In genomic region chr6:121151732-121152131, GRCm38 (mm10) we compare ENCODE assay signal across 9 mouse cellular contexts. TPM values are rescaled to one million over a fixed set of nuclear protein-coding genes. Genes with fewer than 3 reads are reported as not detected.
A peak's percentile ranks its signal among the peaks of the same experiment; 100 is the strongest.
DNase-seq lines count a peak whose midpoint lies in the region; ATAC-seq and TF ChIP-seq lines count a peak whose summit lies in the region.
"Had no signal": no experiment of that assay in that cellular context is flagged by ENCODE, and none has a peak within 500 bp of the region (broad histone marks: within the 10 kb centered on the region; RNA-seq: fewer than 3 reads in every experiment).

No protein-coding gene starts in this region.

- peak; percentile 40 for ATAC-seq in kidney, embryonic 16.5 days (ENCODE audit: low FRiP score, low TSS enrichment)

- no peak overlapping the region for H3K27ac ChIP-seq in left cerebral cortex, adult 2 months
- no peak overlapping the region; the same call in 1 of the 2 replicates for H3K27ac ChIP-seq in kidney, embryonic 16.5 days (ENCODE audit: low read length)

- H3K4me3 ChIP-seq in left cerebral cortex, adult 2 months, result no peak overlapping the region
- no peak overlapping the region for H3K4me3 ChIP-seq in kidney, embryonic 16.5 days (ENCODE audit: low read length)

- 42% methylated on average over 6 of the region's 6 CpGs for WGBS in kidney, embryonic 16.5 days

- peak; percentile 29 for DNase-seq in left cerebral cortex, postnatal 4 days
- DNase-seq in left cerebral cortex, adult 2 months (ENCODE audit: extremely low spot score in 1 of 2, low spot score in 2 of 2), result no peak
- peak; percentile 70 for DNase-seq in gastrocnemius, postnatal 25 days
- DNase-seq in skeletal muscle tissue, adult 2 months (ENCODE audit: low read depth, low spot score), result peak; percentile 73
- DNase-seq in spleen, postnatal 14 days (ENCODE audit: low spot score in 2 of 2), result no peak
- no peak for DNase-seq in embryo, embryonic 10.5 days (ENCODE audit: low spot score)
- DNase-seq in cerebellum, adult 18-20 months, result no peak
- DNase-seq: thymus, postnatal 25 days had no signal

- no peaks in the 10 kb centered on the region for H3K36me3 ChIP-seq in kidney, embryonic 16.5 days (ENCODE audit: insufficient read depth, low read length)

- H3K4me2 ChIP-seq in kidney, embryonic 16.5 days (replicated peaks; ENCODE audit: low read depth, low read length), result no peak overlapping the region

- no peak overlapping the region for H3K9ac ChIP-seq in kidney, embryonic 16.5 days (replicated peaks; ENCODE audit: low read length)

- no peak for TF ChIP-seq CTCF in left cerebral cortex, adult 2 months (IDR thresholded peaks at IDR 0.05)

- no peaks in the 10 kb centered on the region for H3K9me3 ChIP-seq in kidney, embryonic 16.5 days (ENCODE audit: low read length)

- no peaks in the 10 kb centered on the region for H3K27me3 ChIP-seq in kidney, embryonic 16.5 days (ENCODE audit: insufficient read depth, low read length)

- intact Hi-C loops in left cerebral cortex, postnatal 4 days (cut with DNase I), result no loop called here
- intact Hi-C loops in left cerebral cortex, adult 2 months (cut with DNase I), result no loop called here

- peaks cover 8% of the 10 kb centered on the region for H3K4me1 ChIP-seq in kidney, embryonic 16.5 days (ENCODE audit: insufficient read depth, low read length)

RNA-seq across cellular contexts. Expression of gene Mical3, which starts 20.9 kb away (rescaled TPM):
- 100 to 1,000 TPM; 149 to 156 TPM for total RNA-seq in left cerebral cortex, postnatal 4 days (2021)
- 100 to 1,000 TPM; 127 to 141 TPM for total RNA-seq in left cerebral cortex, adult 2 months (2021)
- 10 to 100 TPM; 61.6 to 65.3 TPM for total RNA-seq in gastrocnemius, postnatal 25 days (2021)
- 10.9 and 11.6 TPM in 2 replicates for polyA plus RNA-seq in kidney, embryonic 16.5 days (2015; fragmentation: Nextera tagmentation; extraction: Ambion mirVana)

RNA-seq across cellular contexts. Expression of gene Pex26, which starts 31.7 kb away (rescaled TPM):
- 10 to 100 TPM; 15.2 to 15.6 TPM for total RNA-seq in left cerebral cortex, postnatal 4 days (2021)
- 10 to 100 TPM; 15.0 to 15.1 TPM for total RNA-seq in left cerebral cortex, adult 2 months (2021)
- 1 to 10 TPM; 2.8 TPM for total RNA-seq in gastrocnemius, postnatal 25 days (2021)
- polyA plus RNA-seq in kidney, embryonic 16.5 days (2015; fragmentation: Nextera tagmentation; extraction: Ambion mirVana), result 12.8 and 13.6 TPM in 2 replicates

RNA-seq across cellular contexts. Expression of gene Tuba8, which starts 58.8 kb away (rescaled TPM):
- total RNA-seq in left cerebral cortex, postnatal 4 days (2021), result under 1 TPM; 0.40 to 0.82 TPM
- total RNA-seq in left cerebral cortex, adult 2 months (2021), result 10 to 100 TPM; 10.6 to 12.2 TPM
- 100 to 1,000 TPM; 179 to 215 TPM for total RNA-seq in gastrocnemius, postnatal 25 days (2021)
- 0.27 and 0.75 TPM in 2 replicates for polyA plus RNA-seq in kidney, embryonic 16.5 days (2015; fragmentation: Nextera tagmentation; extraction: Ambion mirVana)

Comparison
In these comparisons a context has a peak if more than half of its experiments do, and no peak if none do; other contexts are left out.
1. DNase-seq: peak in left cerebral cortex, postnatal 4 days (single experiment), gastrocnemius, postnatal 25 days (single experiment) and skeletal muscle tissue, adult 2 months (single experiment); none in left cerebral cortex, adult 2 months (0 of 2), spleen, postnatal 14 days (0 of 2), embryo, embryonic 10.5 days (single experiment) and cerebellum, adult 18-20 months (0 of 2).
2. RNA of gene Pex26, which starts 31.7 kb away (total RNA-seq): 15.2 to 15.6 TPM in left cerebral cortex, postnatal 4 days and 15.0 to 15.1 TPM in left cerebral cortex, adult 2 months; 2.8 TPM in gastrocnemius, postnatal 25 days; every median in the first group is over 4 times any median in the second.
3. RNA of gene Tuba8, which starts 58.8 kb away (total RNA-seq): 179 to 215 TPM in gastrocnemius, postnatal 25 days; 10.6 to 12.2 TPM in left cerebral cortex, adult 2 months and 0.40 to 0.82 TPM in left cerebral cortex, postnatal 4 days; every median in the first group is over 10 times any median in the second.